Mouse (Mus musculus): ENCODE measurements around the gene Fam89b.

DNA sequence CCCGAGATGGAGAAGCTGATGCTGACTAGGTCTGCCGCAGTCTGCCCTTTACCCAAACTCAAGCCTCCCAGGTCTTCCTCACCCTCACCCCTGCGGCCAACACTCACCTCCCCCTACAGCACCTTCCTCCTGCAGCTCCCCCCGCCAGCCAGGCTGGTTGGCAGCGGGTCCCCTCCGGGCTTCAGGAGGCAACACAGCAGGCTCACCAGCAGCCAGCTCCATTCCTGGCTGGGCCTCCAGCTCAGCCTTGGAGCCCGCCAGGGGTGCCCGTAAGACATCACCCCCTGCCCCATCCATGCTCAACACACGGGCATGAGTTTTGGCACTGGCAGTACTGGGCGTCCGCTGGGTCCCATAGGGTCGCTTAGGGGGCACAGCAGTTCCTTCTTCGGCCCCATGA lies 44.5 kb downstream of the Fam89b start:
- TF ChIP-seq RAD21 (IDR thresholded peaks at IDR 0.05; ENCODE audit: low read depth, low read length), result no peak
- no peak for TF ChIP-seq CTCF (IDR thresholded peaks at IDR 0.05 in 2 of 3, conservative IDR thresholded peaks at IDR 0.05 in 1 of 3; ENCODE audit: control insufficient read depth in 1 of 3, insufficient read depth in 1 of 3, low read depth in 2 of 3, low read length in 3 of 3, poor library complexity in 1 of 3, severe bottlenecking in 1 of 3)
- no peak for TF ChIP-seq MAZ (IDR thresholded peaks at IDR 0.05; ENCODE audit: low read depth, low read length)
- no peak for TF ChIP-seq POLR2AphosphoS5 (IDR thresholded peaks at IDR 0.05; ENCODE audit: borderline replicate concordance, low read depth, low read length)
- no peak for TF ChIP-seq NELFE (IDR thresholded peaks at IDR 0.05; ENCODE audit: low read depth, low read length)
- TF ChIP-seq POLR2A (IDR thresholded peaks at IDR 0.05; ENCODE audit: control insufficient read depth in 1 of 2, insufficient read depth in 1 of 2, low read depth in 1 of 2, low read length in 2 of 2, poor library complexity in 1 of 2), result no peak
